Mouse (Mus musculus) CH12.LX (cell line): ENCODE results near the gene Gm21973. TPM values are rescaled to one million over a fixed set of nuclear protein-coding genes. Genes with fewer than 3 reads are reported as not detected.

Experiments
- DNase-seq: peaks from one replicate; pipeline ENCODE4 v3.0.0-alpha.2; 2013; ENCODE audit errors: extremely low read depth
- H3K27ac ChIP-seq: 2 replicates; pipeline ENCODE4 v1.5.1; 2012; ENCODE audit warnings: low read depth, mild to moderate bottlenecking, control low read depth, moderate library complexity; ENCODE audit not compliant: insufficient read depth
- H3K27me3 ChIP-seq: replicated peaks from 2 replicates; pipeline ENCODE3; 2012; ENCODE audit warnings: inconsistent platforms
- H3K36me3 ChIP-seq, 2 experiments: replicated peaks in 1 of 2; 2 replicates each; pipeline versions ENCODE3 to v1.6.1; 2012; ENCODE audit warnings: inconsistent platforms in 1 of 2, low read length in 1 of 2, mild to moderate bottlenecking in 1 of 2, mixed read lengths in 1 of 2, moderate library complexity in 1 of 2; ENCODE audit not compliant: control insufficient read depth in 1 of 2, insufficient read depth in 1 of 2
- H3K4me1 ChIP-seq, 2 experiments: 2 replicates each; pipeline ENCODE4 v1.6.1; 2012; ENCODE audit warnings: inconsistent platforms in 1 of 2, moderate library complexity in 1 of 2; ENCODE audit not compliant: insufficient read depth in 2 of 2, control insufficient read depth in 1 of 2
- H3K4me2 ChIP-seq: 2 replicates; pipeline ENCODE4 v1.6.1; 2012; ENCODE audit warnings: low read depth, mild to moderate bottlenecking, control low read depth; ENCODE audit not compliant: poor library complexity, insufficient read depth, severe bottlenecking
- H3K4me3 ChIP-seq, 3 experiments: fragments of 150-350 bp in 1 of 3; sonication (generic) in 1 of 3; replicated peaks in 1 of 3; 2 replicates each; pipeline versions ENCODE3 to v1.5.1; 2011 to 2012; ENCODE audit warnings: low read depth in 2 of 3, low read length in 2 of 3, mild to moderate bottlenecking in 2 of 3, moderate library complexity in 2 of 3, control low read depth in 1 of 3, improper control_type of control experiment in 1 of 3, inconsistent platforms in 1 of 3, mixed read lengths in 1 of 3; ENCODE audit not compliant: poor library complexity in 1 of 3
- H3K79me2 ChIP-seq: replicated peaks from 2 replicates; pipeline ENCODE4 v1.6.1; 2012; ENCODE audit warnings: mild to moderate bottlenecking, moderate library complexity; ENCODE audit not compliant: control insufficient read depth, poor library complexity, insufficient read depth, severe bottlenecking; ENCODE audit errors: extremely low read depth
- H3K9ac ChIP-seq: 2 replicates; pipeline ENCODE4 v1.6.1; 2012; ENCODE audit warnings: low read depth, mild to moderate bottlenecking, control low read depth, moderate library complexity; ENCODE audit not compliant: insufficient read depth
- H3K9me3 ChIP-seq: replicated peaks from 2 replicates; pipeline ENCODE3; 2012; ENCODE audit warnings: low read length, inconsistent platforms, mixed read lengths
- BHLHE40 ChIP-seq: IDR thresholded peaks from 2 replicates; pipeline ENCODE4 v1.6.1; 2011; ENCODE audit warnings: mild to moderate bottlenecking, low read depth, low read length, improper control_type of control experiment
- CHD2 ChIP-seq: IDR thresholded peaks from 2 replicates; pipeline ENCODE4 v1.6.1; 2011; ENCODE audit warnings: low read length, improper control_type of control experiment
- CTCF ChIP-seq, 2 experiments: IDR thresholded peaks in 1 of 2; conservative IDR thresholded peaks in 1 of 2; 2 replicates each; pipeline ENCODE4 v1.5.1; 2011 to 2012; ENCODE audit warnings: low read depth in 2 of 2, low read length in 2 of 2, improper control_type of control experiment in 1 of 2, inconsistent platforms in 1 of 2, mild to moderate bottlenecking in 1 of 2, moderate library complexity in 1 of 2
- E2F4 ChIP-seq: IDR thresholded peaks from 2 replicates; pipeline ENCODE4 v1.6.1; 2011; ENCODE audit warnings: low read depth, low read length, improper control_type of control experiment; ENCODE audit not compliant: insufficient replicate concordance
- ELF1 ChIP-seq: IDR thresholded peaks from 2 replicates; pipeline ENCODE4 v1.6.1; 2014; ENCODE audit warnings: low read depth, mild to moderate bottlenecking, inconsistent platforms, low read length, improper control_type of control experiment
- EP300 ChIP-seq: IDR thresholded peaks from 2 replicates; pipeline ENCODE4 v1.6.1; 2011; ENCODE audit warnings: low read length, improper control_type of control experiment
- GABPA ChIP-seq: IDR thresholded peaks from 2 replicates; pipeline ENCODE4 v1.6.1; 2012; ENCODE audit warnings: low read depth, low read length, improper control_type of control experiment, inconsistent platforms; ENCODE audit not compliant: insufficient replicate concordance
- HCFC1 ChIP-seq: IDR thresholded peaks from 2 replicates; pipeline ENCODE4 v1.6.1; 2012; ENCODE audit warnings: low read depth, mild to moderate bottlenecking, inconsistent platforms, low read length, improper control_type of control experiment
- IRF4 ChIP-seq: IDR thresholded peaks from 2 replicates; pipeline ENCODE4 v1.6.1; 2014; ENCODE audit warnings: low read depth, mild to moderate bottlenecking, inconsistent platforms, low read length, improper control_type of control experiment
- KAT2A ChIP-seq: IDR thresholded peaks from 2 replicates; pipeline ENCODE4 v1.6.1; 2012; ENCODE audit warnings: low read length, improper control_type of control experiment, inconsistent platforms; ENCODE audit not compliant: insufficient replicate concordance
- MAX ChIP-seq: IDR thresholded peaks from 2 replicates; pipeline ENCODE4 v1.6.1; 2011; ENCODE audit warnings: low read length, improper control_type of control experiment
- MAZ ChIP-seq: IDR thresholded peaks from 2 replicates; pipeline ENCODE4 v1.6.1; 2012; ENCODE audit warnings: low read depth, mild to moderate bottlenecking, inconsistent platforms, low read length, improper control_type of control experiment, moderate library complexity
- MEF2A ChIP-seq: IDR thresholded peaks from 2 replicates; pipeline ENCODE4 v1.6.1; 2014; ENCODE audit warnings: low read depth, mild to moderate bottlenecking, inconsistent platforms, low read length, improper control_type of control experiment, borderline replicate concordance
- MYC ChIP-seq: IDR thresholded peaks from 2 replicates; pipeline ENCODE4 v1.6.1; 2011; ENCODE audit warnings: low read depth, mild to moderate bottlenecking, improper control_type of control experiment, low read length
- NELFE ChIP-seq: IDR thresholded peaks from 2 replicates; pipeline ENCODE4 v1.6.1; 2011; ENCODE audit warnings: low read depth, low read length, improper control_type of control experiment
- PAX5 ChIP-seq: IDR thresholded peaks from 2 replicates; pipeline ENCODE4 v1.6.1; 2012; ENCODE audit warnings: low read length, inconsistent platforms, mixed read lengths
- POLR2AphosphoS2 ChIP-seq: IDR thresholded peaks from 2 replicates; pipeline ENCODE4 v1.6.1; 2011; ENCODE audit warnings: low read depth, low read length, improper control_type of control experiment
- RCOR1 ChIP-seq: conservative IDR thresholded peaks from 2 replicates; pipeline ENCODE4 v1.6.1; 2012; ENCODE audit warnings: low read depth, mild to moderate bottlenecking, inconsistent platforms, low read length, improper control_type of control experiment
- SIN3A ChIP-seq: IDR thresholded peaks from 2 replicates; pipeline ENCODE4 v1.6.1; 2012; ENCODE audit warnings: low read length, improper control_type of control experiment, inconsistent platforms
- SMC3 ChIP-seq: IDR thresholded peaks from 2 replicates; pipeline ENCODE4 v1.6.1; 2011; ENCODE audit warnings: low read depth, low read length, improper control_type of control experiment
- TBP ChIP-seq: conservative IDR thresholded peaks from 2 replicates; pipeline ENCODE4 v1.6.1; 2011; ENCODE audit warnings: low read depth, low read length, improper control_type of control experiment
- UBTF ChIP-seq: IDR thresholded peaks from 2 replicates; pipeline ENCODE4 v1.6.1; 2012; ENCODE audit warnings: low read depth, mild to moderate bottlenecking, inconsistent platforms, low read length, improper control_type of control experiment, moderate library complexity
- USF1 ChIP-seq: IDR thresholded peaks from 2 replicates; pipeline ENCODE4 v1.6.1; 2014; ENCODE audit warnings: low read depth, mild to moderate bottlenecking, inconsistent platforms, low read length, improper control_type of control experiment
- ZKSCAN1 ChIP-seq: IDR thresholded peaks from 2 replicates; pipeline ENCODE4 v1.6.1; 2012; ENCODE audit warnings: low read depth, inconsistent platforms, low read length, improper control_type of control experiment, borderline replicate concordance
- ZMIZ1 ChIP-seq: IDR thresholded peaks from 2 replicates; pipeline ENCODE4 v1.6.1; 2012; ENCODE audit warnings: low read depth, mild to moderate bottlenecking, inconsistent platforms, low read length, improper control_type of control experiment
- dilution Hi-C: fragments of 300-500 bp; cut with MboI; formaldehyde crosslinking; loops from 2 replicates; pipeline ENCODE4 v1.14.3; 2020; ENCODE audit warnings: low sequenced_read_pairs; ENCODE audit not compliant: extremely low pct_unique_long_range_greater_than_20kb, extremely low pct_ligation_motif_present
- in situ Hi-C: fragments of 300-500 bp; cut with MboI; formaldehyde crosslinking; loops from 3 replicates; pipeline ENCODE4 v1.14.3; 2019; ENCODE audit warnings: low sequenced_read_pairs, low pct_ligation_motif_present, low pct_unique_long_range_greater_than_20kb, mixed read lengths
- polyA plus RNA-seq: library from polyadenylated mRNA; unstranded; fragments of >175 nt; gene quantifications from 2 replicates; pipeline ENCODE4 v1.2.1, GENCODE M21; 2012; ENCODE audit warnings: low read depth; ENCODE audit not compliant: insufficient read length
- total RNA-seq, 2 experiments: library from RNA; depleted of rRNA; stranded (reverse); fragments of 300-350 nt in 1 of 2; fragments of >200 nt in 1 of 2; gene quantifications; 2 replicates each; pipeline ENCODE4 v1.2.3; 2012 to 2014

Gene Gm21973
- total and polyA plus RNA-seq, 3 experiments, result not detected

- Histone ChIP-seq H3K9ac (no peak within 1 kb of the TSS), H3K79me2 (no peaks in the 10 kb centered on the region), H3K4me2 (no peak within 1 kb of the TSS), H3K4me3 (no peak within 1 kb of the TSS), H3K36me3 (no peaks in the 10 kb centered on the region), H3K9me3 (no peaks in the 10 kb centered on the region), H3K27me3 (no peaks in the 10 kb centered on the region), H3K4me1 (no peaks in the 10 kb centered on the region), H3K27ac (no peak within 1 kb of the TSS)
- dilution Hi-C loops, result no loop called here
- TF ChIP-seq RCOR1, result no peak
- TF ChIP-seq KAT2A, result no peak
- no peak for TF ChIP-seq MAX
- no peak for TF ChIP-seq GABPA
- TF ChIP-seq CTCF (conservative IDR thresholded peaks at IDR 0.05 in 1 of 2, IDR thresholded peaks at IDR 0.05 in 1 of 2; ENCODE audit: low read depth in 2 of 2, low read length in 2 of 2), result no peak
- no peak for TF ChIP-seq ZMIZ1
- no peak for TF ChIP-seq SMC3
- TF ChIP-seq BHLHE40, result no peak
- no peak for TF ChIP-seq UBTF
- TF ChIP-seq USF1, result no peak
- no peak for TF ChIP-seq MYC
- no peak for TF ChIP-seq PAX5
- no peak for TF ChIP-seq ELF1
- TF ChIP-seq CHD2, result no peak
- no peak for TF ChIP-seq EP300
- no peak for TF ChIP-seq POLR2AphosphoS2
- in situ Hi-C loops, result no loop called here
- no peak for DNase-seq
These were observed 33.1 kb downstream of the Gm21973 start, which contains the start of gene Agxt2 for GRCm38 (mm10) chr15:10358039-10358948. Gene Agxt2 (plus strand): TSS chr15:10358532.

DNA sequence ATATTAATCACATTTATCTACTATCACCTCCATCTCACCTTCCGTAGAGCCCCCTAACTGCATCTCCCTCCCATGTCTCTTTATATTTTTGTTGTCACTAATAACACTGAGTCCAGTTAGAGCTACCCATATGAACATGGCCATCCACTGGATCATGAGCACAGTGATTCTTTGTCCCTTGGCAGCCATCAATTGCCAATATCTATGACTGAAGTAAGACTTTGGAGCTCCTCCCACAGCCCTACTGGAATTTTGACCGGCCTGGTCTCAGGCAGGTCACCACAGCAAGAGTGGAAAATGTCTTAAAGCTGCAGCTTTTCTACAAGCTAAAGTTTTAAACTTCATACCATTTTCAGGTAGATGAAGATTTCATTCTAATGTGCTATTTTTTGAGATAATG is 41.2 kb downstream of the Gm21973 start:
- DNase-seq, result no peak
- dilution Hi-C loops, result no loop called here

More for the DNA sequence above, 41.2 kb downstream of the Gm21973 start:
- H3K9me3 ChIP-seq, result no peaks in the 10 kb centered on the region
- no peak overlapping the region for H3K27ac ChIP-seq
- H3K4me3 ChIP-seq, result no peak overlapping the region
- no peaks in the 10 kb centered on the region for H3K27me3 ChIP-seq
- in situ Hi-C loops, result no loop called here
- H3K79me2 ChIP-seq, result no peaks in the 10 kb centered on the region
- TF ChIP-seq E2F4 (no peak), IRF4 (no peak), MEF2A (no peak), TBP (no peak), NELFE (no peak), ZKSCAN1 (no peak), CHD2 (no peak), USF1 (no peak), SIN3A (no peak), MAZ (no peak), RCOR1 (no peak), MAX (no peak), MYC (no peak), CTCF (conservative IDR thresholded peaks at IDR 0.05 in 1 of 2, IDR thresholded peaks at IDR 0.05 in 1 of 2; ENCODE audit: low read depth in 2 of 2, low read length in 2 of 2) (no peak), HCFC1 (no peak)
- TF ChIP-seq, all 38 proteins: peak for 0
- Histone ChIP-seq H3K36me3 (no peaks in the 10 kb centered on the region), H3K4me2 (no peak overlapping the region), H3K4me1 (peaks cover 0 to 7% of the 10 kb centered on the region in 2 experiments; a peak in 1 of 4 replicates), H3K9ac (no peak overlapping the region)
